Mouse (Mus musculus): ENCODE measurements around the gene Wdr62.

Gene Wdr62

GRCm38 (mm10) chr7:30265531-30265930 lies 14.7 kb downstream of the Wdr62 start:
- in situ Hi-C loops (cut with MboI, MseI): no loop called here

DNA sequence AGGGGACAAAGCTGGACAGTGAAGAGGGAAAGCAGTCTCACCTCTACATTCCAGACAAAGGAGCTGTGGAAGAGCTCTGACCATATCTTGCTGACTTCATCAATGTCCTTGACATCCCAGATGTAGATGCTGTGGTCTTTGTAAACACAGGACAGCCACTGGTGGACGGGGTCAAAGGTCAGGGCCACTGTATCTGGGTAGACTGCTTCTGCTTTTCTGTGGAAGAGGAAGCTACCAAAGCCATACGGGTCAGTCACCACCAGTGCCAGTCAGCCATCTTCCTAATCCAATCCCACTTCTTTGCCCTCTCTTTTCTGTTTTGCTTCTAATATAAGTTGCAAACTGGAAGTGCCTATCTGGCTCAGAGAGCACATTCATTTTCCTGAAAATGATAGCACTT lies 15.2 kb downstream of the Wdr62 start:
- in situ Hi-C loops (cut with MboI, MseI): no loop called here

GRCm38 (mm10) chr7:30251956-30252954 lies 28.0 kb downstream of the Wdr62 start:
- in situ Hi-C loops (cut with MboI, MseI): no loop called here

GRCm38 (mm10) chr7:30237374-30237773 lies 42.8 kb downstream of the Wdr62 start:
- in situ Hi-C loops (cut with MboI, MseI): loop anchor here in 1 of 2 experiments (5.0 kb wide), 1 partner anchor 40 kb away; no protein-coding TSS in a partner anchor

DNA sequence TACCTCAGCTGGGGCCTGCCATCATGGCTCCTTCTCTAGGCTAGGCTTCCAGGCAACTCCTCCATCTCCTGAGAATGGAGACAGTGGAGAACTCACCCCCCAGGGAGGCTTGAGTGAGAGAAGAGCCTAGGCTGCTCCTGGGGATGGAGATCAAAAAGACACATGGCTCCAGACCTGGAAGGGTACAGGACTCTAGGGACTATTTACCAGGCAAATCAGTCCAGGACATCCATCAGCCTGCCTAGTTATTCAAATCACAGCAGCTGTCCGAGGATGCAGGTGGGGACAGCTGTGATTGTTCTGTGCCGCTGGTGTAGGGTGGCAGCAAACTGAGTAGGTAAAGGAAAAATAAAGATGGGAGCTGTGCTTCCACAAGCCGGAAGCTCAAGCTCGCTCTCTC lies 44.6 kb downstream of the Wdr62 start, which contains the start of gene Ovol3:
Ovol3 (minus strand) TSS at position 101 of the 400 bp plus-strand sequence.
- in situ Hi-C loops (cut with MboI, MseI): loop anchor here in 1 of 2 experiments (5.0 kb wide), 1 partner anchor 42 kb away; no protein-coding TSS in a partner anchor

- in situ Hi-C loops (cut with MboI, MseI): loop anchor here in 1 of 2 experiments (5.0 kb wide), 1 partner anchor 42 kb away; no protein-coding TSS in a partner anchor
Observed at GRCm38 (mm10) chr7:30235091-30235490, 45.1 kb downstream of the Wdr62 start.

DNA sequence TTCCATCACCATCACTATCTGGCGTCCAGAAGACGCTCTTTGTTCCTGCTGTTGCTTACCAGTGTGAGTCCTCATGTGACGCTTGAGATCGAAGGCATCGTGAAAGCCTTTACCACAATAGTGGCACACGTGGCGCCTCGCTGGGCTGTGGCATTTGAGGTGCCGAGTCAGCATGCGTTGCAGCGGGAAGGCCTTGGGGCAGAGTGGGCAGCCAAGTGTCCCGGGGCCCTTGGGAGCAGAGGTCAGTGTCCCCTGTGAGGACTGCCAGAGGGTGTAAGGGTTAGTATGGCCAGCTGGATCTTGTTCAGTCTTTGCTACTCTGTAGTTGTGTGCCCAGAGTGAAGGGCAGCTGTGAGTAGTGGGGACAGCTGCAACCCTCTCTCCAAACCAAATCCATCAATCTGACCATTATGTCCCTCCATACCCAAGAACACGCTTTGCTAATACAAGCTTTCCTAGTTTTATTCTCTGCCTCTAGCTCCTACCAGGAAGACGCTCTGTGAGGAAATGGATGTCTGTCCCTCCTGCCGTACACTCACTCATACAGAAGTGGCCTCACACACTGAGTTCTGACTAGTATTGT lies 45.9 kb downstream of the Wdr62 start:
- in situ Hi-C loops (cut with MboI, MseI): no loop called here

GRCm38 (mm10) chr7:30233387-30233786 lies 46.8 kb downstream of the Wdr62 start:
- in situ Hi-C loops (cut with MboI, MseI): no loop called here

- in situ Hi-C loops (cut with MboI, MseI): no loop called here
Observed at GRCm38 (mm10) chr7:30232631-30233148, 47.5 kb downstream of the Wdr62 start.

GRCm38 (mm10) chr7:30231669-30232454 lies 48.4 kb downstream of the Wdr62 start, which contains the start of the genes Polr2i and Tbcb:
Gene Polr2i (plus strand): TSS chr7:30231948.
Gene Tbcb (minus strand): TSS chr7:30232272.
- in situ Hi-C loops (cut with MboI, MseI): no loop called here

DNA sequence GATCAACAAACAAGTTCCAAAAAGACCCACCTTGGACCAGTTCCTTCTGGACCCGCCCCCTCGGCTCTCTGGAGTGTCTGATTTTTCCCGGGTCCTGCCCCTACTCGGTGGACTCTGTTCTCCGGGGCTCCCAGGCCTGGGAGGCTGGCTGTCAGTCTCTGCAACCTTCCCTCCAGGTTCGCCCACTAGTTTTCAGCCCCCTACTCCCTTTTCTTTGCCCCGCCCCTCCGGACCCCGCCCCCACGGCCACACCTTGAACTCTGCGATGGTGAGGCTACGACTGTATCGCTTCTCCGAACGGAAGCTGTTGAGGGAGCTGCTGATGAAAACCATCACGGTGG lies 48.9 kb downstream of the Wdr62 start:
- in situ Hi-C loops (cut with MboI, MseI): no loop called here

- in situ Hi-C loops (cut with MboI, MseI): no loop called here
Observed at GRCm38 (mm10) chr7:30224206-30224605, 56.0 kb downstream of the Wdr62 start.

DNA sequence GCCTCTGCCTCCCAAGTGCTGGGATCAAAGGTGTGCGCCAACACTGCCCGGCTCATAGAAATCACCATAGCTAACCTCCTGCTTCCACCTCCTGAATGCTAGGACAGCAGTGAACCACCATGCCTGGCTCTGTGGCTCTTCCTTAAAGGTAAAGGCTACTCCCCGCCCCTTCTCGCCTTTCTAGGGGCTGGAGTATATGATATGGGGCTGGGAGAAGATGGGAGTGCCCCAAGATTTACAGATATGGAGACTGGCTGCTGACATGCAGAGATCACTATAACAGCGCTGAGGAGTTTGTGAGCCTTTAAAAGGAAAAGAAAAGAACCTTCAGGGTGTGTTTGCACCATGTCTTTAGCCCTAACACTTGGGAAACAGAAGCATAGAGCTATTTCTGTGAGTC lies 58.0 kb downstream of the Wdr62 start:
- in situ Hi-C loops (cut with MboI, MseI): no loop called here

DNA sequence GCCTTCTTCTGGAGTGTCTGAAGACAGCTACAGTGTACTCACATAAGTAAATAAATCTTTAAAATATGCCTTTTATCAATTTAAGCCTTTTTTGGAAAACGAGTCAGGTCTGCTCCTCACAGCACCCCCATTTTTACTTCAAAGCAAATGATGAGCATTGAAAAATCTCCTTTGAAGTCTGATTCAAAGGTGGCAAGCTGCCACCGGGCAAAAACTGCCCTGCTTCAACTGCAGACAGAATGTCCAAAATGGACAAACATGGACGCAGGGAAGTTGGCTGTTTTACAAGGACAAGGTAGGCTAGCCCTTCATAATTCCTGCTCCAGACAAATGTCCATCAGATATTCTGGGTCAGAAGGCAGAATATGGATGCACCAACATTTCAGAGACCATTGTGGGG lies 58.8 kb downstream of the Wdr62 start:
- in situ Hi-C loops (cut with MboI, MseI): no loop called here

- in situ Hi-C loops (cut with MboI, MseI): no loop called here
Observed at GRCm38 (mm10) chr7:30220008-30220356, 60.2 kb downstream of the Wdr62 start.

DNA sequence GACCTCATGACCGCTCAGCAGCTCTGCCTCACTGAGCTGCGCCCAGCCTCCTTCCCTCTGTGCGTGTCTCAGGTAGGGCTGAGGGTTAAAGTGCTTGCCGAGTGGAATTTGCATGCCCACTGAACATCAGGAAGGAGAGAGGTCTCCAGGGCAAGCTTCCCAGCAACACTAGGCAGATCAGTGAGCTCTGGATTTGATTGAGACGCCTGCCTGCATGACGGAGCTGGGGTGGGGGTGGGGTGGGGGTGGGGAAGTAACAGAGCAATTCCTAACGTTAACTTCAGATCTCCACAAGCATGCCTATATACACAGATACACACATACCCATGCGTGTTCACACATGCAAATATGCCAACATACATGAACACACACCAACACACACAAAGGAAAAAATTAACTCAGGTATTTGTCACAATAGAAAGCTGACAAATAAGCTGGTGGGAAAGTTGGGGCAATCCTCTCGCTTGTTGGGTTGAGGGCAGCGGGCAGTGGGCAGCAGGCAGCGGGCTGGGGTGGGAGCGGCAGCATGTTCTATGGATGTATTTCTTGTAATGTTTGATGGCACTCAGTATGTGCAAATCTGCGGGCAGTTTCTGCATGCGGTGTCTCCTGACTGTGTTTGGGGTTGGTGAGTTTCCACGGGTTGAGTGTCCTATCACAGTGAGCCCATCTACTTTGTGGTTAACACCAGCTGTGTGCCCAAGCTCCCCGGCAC lies 60.8 kb downstream of the Wdr62 start:
- in situ Hi-C loops (cut with MboI, MseI): no loop called here

GRCm38 (mm10) chr7:30217277-30217676 lies 62.9 kb downstream of the Wdr62 start:
- in situ Hi-C loops (cut with MboI, MseI): no loop called here

DNA sequence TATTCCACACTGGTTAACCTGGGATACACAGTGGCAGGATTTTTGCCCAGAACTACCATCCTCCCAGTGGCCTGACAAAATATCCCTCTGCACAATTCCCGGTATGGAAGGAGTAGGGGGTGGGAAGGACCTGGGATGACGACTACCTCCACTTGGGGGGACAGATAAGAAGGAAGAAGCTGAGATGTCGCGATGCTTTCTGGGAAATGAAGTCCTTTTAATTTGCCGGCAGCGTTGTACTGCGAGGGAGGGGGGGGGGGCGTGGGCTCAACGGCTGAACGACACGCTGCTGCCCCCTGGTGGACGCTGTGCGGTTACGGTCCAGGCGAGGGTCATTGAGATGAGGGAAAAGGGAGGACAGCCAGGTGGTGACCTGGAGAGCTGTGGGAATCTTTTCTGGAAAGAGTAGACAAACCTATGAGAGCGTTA lies 63.5 kb downstream of the Wdr62 start:
- in situ Hi-C loops (cut with MboI, MseI): no loop called here

DNA sequence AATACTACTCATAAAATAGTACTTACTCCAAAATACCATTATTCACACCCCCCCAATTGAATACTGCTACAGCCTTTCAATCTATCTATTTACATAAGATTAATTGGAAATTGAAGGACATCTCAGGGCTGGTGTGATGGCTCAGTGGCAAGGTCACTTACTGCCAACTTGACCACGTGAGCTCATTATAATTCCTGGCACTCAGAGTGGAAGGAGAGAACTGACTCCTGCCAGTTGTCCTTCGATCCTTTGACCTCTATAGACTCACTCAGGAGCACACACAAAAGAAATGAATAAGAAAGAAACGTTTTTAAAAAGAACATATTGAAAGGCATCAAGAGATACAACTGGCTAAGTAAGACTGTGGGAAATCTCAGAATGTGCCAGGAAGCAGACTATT lies 64.3 kb downstream of the Wdr62 start:
- in situ Hi-C loops (cut with MboI, MseI): no loop called here

DNA sequence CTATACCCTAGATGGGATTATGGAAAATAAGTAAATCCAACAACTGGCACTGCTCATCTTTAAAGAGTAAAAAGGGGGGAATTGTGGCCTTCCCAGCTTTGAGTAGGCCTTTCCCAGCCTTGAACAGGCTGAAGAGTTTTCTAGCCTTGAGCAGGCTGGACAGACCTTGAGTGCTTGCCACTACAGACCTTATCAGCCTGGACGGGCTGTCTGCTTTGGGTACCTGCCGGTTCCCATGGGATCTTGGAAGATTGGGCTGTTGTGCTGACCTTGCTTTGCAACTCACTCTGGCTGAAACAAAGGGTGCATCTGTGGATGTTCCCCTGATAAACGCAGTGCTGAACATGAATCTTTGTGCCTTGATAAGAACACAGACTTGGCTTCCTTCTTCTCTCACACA lies 66.3 kb downstream of the Wdr62 start:
- in situ Hi-C loops (cut with MboI, MseI): loop anchor here (5.0 kb wide), 1 partner anchor 42 kb away; no protein-coding TSS in a partner anchor

DNA sequence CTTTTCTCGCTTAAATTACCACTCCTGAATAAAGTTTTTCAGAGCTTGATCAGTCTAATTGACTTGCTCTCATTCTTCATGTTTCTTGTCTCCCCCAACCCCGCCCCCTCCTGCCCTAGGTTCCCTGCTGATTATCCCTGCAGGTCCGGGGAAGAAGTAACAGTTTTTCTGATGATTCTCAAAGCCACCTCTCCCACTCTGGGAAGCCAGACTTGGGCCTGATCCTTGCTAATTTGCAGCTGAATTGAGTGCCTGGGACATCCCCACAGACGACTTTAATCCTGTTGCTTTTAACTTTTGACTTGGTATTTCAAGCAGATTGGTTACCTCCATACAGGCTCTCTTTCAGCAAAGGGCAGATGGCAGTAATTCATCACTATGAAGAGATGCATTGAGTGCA lies 69.2 kb downstream of the Wdr62 start:
- in situ Hi-C loops (cut with MboI, MseI): loop anchor here (5.0 kb wide), 1 partner anchor 39 kb away; no protein-coding TSS in a partner anchor
